Mouse (Mus musculus) cerebellum, adult 2 months (tissue): ENCODE results near the gene B3galnt1.

Source experiments
- CTCF ChIP-seq: fragments of 200-500 bp; IDR thresholded peaks from 2 replicates; pipeline ENCODE4 v1.5.1; 2011; ENCODE audit warnings: low read depth, mild to moderate bottlenecking, control low read depth, low read length, moderate library complexity, borderline replicate concordance; ENCODE audit not compliant: insufficient read depth
- POLR2A ChIP-seq: fragments of 200-500 bp; IDR thresholded peaks from 2 replicates; pipeline ENCODE4 v1.6.1; 2011; ENCODE audit warnings: low read length, control low read depth, borderline replicate concordance; ENCODE audit not compliant: insufficient read depth

DNA sequence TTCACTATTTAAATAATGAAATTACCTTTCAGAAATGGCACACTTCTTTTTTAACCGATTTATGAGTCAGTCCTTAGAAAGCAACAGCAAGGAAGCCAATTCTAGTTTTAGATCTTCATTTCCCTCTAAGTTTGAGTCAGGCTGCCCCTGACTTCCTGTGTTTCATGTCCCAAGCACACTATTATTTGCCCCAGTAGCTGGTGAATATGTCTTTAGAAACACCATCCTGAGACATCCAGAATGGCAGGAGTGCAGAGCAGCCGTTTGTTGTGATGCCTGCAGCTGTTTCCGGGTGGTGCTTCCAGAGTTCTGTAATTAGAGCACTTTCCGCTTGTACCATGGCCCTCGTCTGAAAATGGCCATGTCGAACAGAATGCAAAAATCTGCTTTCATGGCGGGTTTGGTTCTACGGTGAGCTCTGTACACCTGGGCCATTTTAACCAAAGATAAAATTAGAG is 73.7 kb downstream of the B3galnt1 start:
- TF ChIP-seq POLR2A: no peak
- TF ChIP-seq CTCF: no peak
